Mouse (Mus musculus) MEL-GATA-1-ER (cell line): ENCODE results near the gene Dhx37.
A peak's percentile ranks its signal among the peaks of the same experiment; 100 is the strongest.
"Not testable (repeated sequence)": the region's sequence is repeated elsewhere in the genome, so short reads cannot be mapped to it uniquely, and the experiment has no call there.

Source experiments
- DNase-seq: peaks from one replicate; pipeline ENCODE4 v3.0.0-alpha.2; 2012; ENCODE audit warnings: low read depth; ENCODE audit errors: extremely low read depth

Dhx37 gene

GRCm38 (mm10) chr5:125389579-125390441 is 44.1 kb downstream of the Dhx37 start, which contains the start of gene Ubc:
Gene Ubc (minus strand): TSS chr5:125390202.
- DNase-seq: peak; percentile 93

DNA sequence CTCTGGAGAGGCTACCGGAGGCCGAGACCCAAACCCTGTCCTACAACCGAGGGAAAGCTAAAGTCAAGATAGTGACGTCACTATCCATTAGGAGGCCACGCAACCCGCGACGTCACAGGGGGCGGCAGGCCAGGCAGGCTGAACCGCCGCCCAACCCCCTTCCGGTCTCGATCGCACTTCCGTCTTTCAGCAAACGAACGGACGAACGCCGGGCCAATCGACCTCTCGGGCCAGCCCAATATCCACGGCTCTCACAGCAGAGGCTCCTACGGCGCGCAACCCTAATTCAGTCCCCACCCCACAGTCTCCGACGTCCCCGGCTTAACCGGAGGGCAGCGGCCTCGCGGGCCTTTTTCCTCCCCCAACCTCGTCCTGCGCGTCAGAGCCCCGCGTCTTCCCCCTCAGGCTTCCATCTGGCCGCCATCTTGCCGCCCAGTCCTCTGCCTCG is 44.8 kb downstream of the Dhx37 start, which contains the start of gene Gm10382:
Gm10382 (plus strand) TSS at position 192 of the 448 bp plus-strand sequence.
- peak; percentile 87 for DNase-seq

DNA sequence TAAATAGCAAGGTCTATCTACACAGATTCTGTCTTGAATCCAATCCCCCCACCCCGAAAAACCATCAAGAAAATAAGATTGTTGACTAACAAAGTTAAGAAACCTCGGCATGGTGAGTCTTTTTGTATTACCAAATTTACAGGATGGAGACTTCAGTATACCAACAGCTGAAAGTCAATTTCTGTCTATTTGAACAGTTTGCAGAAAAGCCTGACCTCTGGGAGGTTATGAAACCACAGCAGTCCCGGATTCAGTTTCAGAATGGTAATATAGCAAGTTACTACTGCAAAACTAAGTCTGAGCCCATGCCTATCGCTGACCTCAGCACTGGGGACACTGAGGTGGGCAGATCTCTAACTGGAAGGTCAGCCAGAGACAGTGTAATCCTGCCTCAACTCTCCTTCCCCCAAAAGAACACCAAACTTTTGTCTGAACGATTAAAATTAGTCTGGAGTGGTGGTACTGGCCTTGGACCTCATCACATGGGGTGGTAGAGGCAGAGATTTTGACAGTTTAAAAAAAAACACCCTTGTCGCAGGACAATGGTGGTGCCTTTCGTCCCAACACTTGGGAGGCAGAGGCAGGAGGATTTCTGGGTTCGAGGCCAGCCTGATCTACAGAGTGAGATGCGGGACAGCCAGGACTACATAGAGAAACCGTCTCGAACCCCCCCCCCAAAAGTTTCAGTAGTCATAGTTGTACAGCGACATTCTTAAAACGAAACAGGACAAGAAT is 45.4 kb downstream of the Dhx37 start:
- no peak for DNase-seq

GRCm38 (mm10) chr5:125387295-125387694 is 46.6 kb downstream of the Dhx37 start:
- not testable (repeated sequence) for DNase-seq

DNA sequence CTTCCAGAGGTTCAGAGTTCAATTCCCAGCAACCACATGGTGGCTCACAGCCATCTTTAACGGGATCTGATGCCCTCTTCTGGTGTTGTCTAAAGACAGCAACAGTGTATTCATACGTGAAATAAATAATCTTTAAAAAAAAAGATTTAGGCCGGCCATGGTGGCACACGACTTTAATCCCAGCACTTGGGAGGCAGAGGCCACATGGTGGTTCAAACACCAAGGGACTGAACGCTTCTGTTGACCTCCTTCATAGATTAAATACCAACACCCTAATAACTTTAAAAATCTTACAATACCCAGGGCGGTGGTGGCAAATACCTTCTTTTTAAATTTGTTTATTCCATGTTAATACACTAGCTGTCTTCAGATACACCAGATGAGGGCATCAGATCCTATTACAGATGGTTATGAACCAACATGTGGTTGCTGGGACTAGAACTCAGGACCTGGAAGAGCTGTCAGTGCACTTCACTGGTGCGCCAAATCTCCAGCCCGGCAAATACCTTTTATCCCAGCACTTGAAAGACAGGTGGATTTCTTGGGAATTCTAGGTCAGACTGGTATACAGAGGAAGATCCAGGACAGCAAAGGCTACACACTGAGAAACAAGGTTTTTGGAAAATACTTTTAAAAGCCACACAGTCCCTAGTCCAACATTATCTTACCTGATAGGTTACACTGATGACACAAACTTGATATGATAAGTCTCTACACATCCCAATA is 48.5 kb downstream of the Dhx37 start:
- DNase-seq: no peak

GRCm38 (mm10) chr5:125384512-125385214 is 49.3 kb downstream of the Dhx37 start:
- DNase-seq: no peak

DNA sequence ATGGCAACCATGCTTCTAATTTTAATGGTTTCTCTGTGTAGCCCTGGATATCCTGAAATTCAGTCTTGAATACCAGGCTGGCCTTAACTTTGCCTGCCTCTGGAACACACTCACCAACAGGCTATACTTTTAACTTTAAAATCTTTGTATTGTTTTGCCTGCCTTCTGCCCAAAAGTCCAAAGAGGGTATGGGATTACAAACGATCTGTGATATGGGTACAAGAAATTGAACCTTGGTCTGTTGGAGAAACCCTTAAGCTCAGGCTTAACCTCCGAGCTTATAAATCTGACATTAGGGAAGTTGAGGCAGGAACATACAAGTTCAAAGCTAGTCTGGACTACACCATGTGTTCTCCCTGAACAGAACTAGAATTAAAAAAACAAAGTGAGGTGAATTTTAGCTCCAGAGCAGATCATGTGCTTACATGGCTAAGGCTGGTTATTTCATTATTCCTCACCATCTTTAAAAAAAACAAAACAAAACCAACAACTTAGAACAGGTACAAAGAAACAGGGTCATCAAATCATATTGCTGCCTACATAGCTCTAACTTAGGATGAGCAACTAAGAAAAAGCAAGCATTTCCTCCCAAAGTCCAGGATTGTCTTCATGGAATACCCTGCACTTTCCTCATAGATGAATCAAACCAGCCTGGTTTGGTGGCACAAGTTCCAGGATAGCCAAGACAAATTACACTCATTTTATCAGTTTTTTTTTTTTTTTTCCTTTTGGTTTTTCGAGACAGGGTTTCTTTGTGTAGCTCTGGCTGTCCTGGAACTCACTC is 50.1 kb downstream of the Dhx37 start:
- no peak for DNase-seq

- DNase-seq: peak; percentile 70
Measured at GRCm38 (mm10) chr5:125382673-125383558, 51.0 kb downstream of the Dhx37 start.

- DNase-seq: no peak
Measured at GRCm38 (mm10) chr5:125381954-125382672, 51.8 kb downstream of the Dhx37 start.

GRCm38 (mm10) chr5:125378919-125379318 is 55.0 kb downstream of the Dhx37 start:
- DNase-seq: no peak

GRCm38 (mm10) chr5:125377214-125377613 is 56.7 kb downstream of the Dhx37 start:
- DNase-seq: no peak

- DNase-seq: no peak
Measured at GRCm38 (mm10) chr5:125375871-125376270, 58.0 kb downstream of the Dhx37 start.

- DNase-seq: no peak
Measured at GRCm38 (mm10) chr5:125372027-125372426, 61.9 kb downstream of the Dhx37 start.

DNA sequence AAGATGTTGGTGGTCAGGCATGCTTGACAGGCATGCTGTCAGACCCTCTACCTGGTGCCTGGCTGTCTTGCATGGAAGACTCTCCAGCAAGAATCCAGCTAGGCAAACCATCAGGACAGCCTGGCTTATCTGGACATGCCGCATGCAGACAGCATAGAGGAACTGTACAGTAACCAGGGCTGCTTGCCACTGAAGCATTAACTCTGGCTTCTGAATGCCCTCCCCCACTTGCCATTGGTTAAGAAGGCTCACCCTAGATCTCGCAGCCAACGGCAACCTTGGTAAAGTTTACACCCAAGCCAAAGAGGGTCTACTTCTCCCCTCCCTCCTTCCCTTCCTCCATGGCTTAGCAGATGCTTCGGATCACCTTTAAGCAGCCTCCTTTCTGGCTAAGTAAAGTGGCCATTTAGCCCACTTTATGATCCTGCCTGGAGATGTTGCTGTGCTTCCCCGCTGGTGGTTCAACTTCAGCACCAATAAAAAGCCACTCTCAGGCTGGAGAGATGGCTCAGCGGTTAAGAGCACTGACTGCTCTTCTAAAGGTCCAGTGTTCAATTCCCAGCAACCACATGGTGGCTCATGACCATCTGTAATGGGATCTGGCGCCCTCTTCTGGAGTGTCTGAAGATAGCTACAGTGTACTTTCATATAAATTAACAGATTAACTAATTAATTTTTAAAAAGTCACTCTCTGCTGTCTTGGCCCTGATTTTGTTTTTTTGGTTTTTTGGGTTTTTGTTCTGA is 62.8 kb downstream of the Dhx37 start:
- peak; percentile 89 for DNase-seq

DNA sequence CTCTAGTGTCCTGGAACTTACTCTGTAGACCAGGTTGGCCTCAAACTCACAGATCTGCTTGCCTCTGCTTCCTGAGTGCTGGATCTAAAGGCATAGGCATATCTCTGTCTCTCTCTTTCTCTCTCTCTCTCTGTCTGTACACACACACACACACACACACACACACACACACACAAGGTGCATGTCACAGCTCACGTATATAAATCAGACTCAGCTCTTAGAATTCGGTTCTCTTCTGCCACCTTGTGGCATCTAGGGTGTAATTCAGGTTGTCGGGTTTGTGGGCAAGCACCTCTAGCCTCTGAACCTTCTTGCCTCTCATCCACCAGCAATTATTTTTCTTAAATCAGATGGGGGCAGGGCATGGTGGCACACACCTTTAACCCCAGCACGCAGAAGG is 65.4 kb downstream of the Dhx37 start:
- peak; percentile 82 for DNase-seq

GRCm38 (mm10) chr5:125368156-125368555 is 65.8 kb downstream of the Dhx37 start:
- DNase-seq: no peak

- DNase-seq: no peak
Measured at GRCm38 (mm10) chr5:125364851-125365429, 69.0 kb downstream of the Dhx37 start.
